Mouse (Mus musculus): ENCODE measurements around the gene Clk3. TPM values are rescaled to one million over a fixed set of nuclear protein-coding genes. Genes with fewer than 3 reads are reported as not detected.

The Clk3 gene
- polyA plus RNA-seq, 1 experiment: 46.4 TPM

- TF ChIP-seq POLR2A (IDR thresholded peaks at IDR 0.05; ENCODE audit: low read depth, low read length) (no peak), CTCF (IDR thresholded peaks at IDR 0.05; ENCODE audit: borderline replicate concordance, insufficient read depth, low read length) (no peak)
- Histone ChIP-seq H3K27ac (ENCODE audit: insufficient read depth, low read length) (peak overlapping the region; percentile 79; the same call in 1 of the 2 replicates), H3K4me3 (ENCODE audit: insufficient read depth, low read length) (no peak overlapping the region), H3K4me1 (ENCODE audit: control insufficient read depth, insufficient read depth, low read length) (peaks cover 8% of the 10 kb centered on the region)
Measured at GRCm38 (mm10) chr9:57805087-57805737, 39.6 kb upstream of the Clk3 start.

GRCm38 (mm10) chr9:57803839-57804238 lies 38.2 kb upstream of the Clk3 start:
- no peak overlapping the region for H3K27ac ChIP-seq (ENCODE audit: insufficient read depth, low read length)
- no peak overlapping the region for H3K4me3 ChIP-seq (ENCODE audit: insufficient read depth, low read length)
- H3K4me1 ChIP-seq (ENCODE audit: control insufficient read depth, insufficient read depth, low read length): peaks cover 8% of the 10 kb centered on the region
- TF ChIP-seq POLR2A (IDR thresholded peaks at IDR 0.05; ENCODE audit: low read depth, low read length): no peak
- no peak for TF ChIP-seq CTCF (IDR thresholded peaks at IDR 0.05; ENCODE audit: borderline replicate concordance, insufficient read depth, low read length)

GRCm38 (mm10) chr9:57803047-57803446 lies 37.4 kb upstream of the Clk3 start:
- no peak overlapping the region for H3K27ac ChIP-seq (ENCODE audit: insufficient read depth, low read length)
- H3K4me3 ChIP-seq (ENCODE audit: insufficient read depth, low read length): no peak overlapping the region
- TF ChIP-seq POLR2A (IDR thresholded peaks at IDR 0.05; ENCODE audit: low read depth, low read length): no peak
- TF ChIP-seq CTCF (IDR thresholded peaks at IDR 0.05; ENCODE audit: borderline replicate concordance, insufficient read depth, low read length): no peak
- peaks cover 8% of the 10 kb centered on the region for H3K4me1 ChIP-seq (ENCODE audit: control insufficient read depth, insufficient read depth, low read length)

- Histone ChIP-seq H3K4me3 (ENCODE audit: insufficient read depth, low read length) (no peak overlapping the region), H3K4me1 (ENCODE audit: control insufficient read depth, insufficient read depth, low read length) (peaks cover 3% of the 10 kb centered on the region), H3K27ac (ENCODE audit: insufficient read depth, low read length) (no peak overlapping the region)
- no peak for TF ChIP-seq POLR2A (IDR thresholded peaks at IDR 0.05; ENCODE audit: low read depth, low read length)
- no peak for TF ChIP-seq CTCF (IDR thresholded peaks at IDR 0.05; ENCODE audit: borderline replicate concordance, insufficient read depth, low read length)
Measured at GRCm38 (mm10) chr9:57800325-57800975, 34.8 kb upstream of the Clk3 start.

- Histone ChIP-seq H3K27ac (ENCODE audit: insufficient read depth, low read length) (no peak overlapping the region), H3K4me1 (ENCODE audit: control insufficient read depth, insufficient read depth, low read length) (no peaks in the 10 kb centered on the region), H3K4me3 (ENCODE audit: insufficient read depth, low read length) (no peak overlapping the region)
- TF ChIP-seq POLR2A (IDR thresholded peaks at IDR 0.05; ENCODE audit: low read depth, low read length) (no peak), CTCF (IDR thresholded peaks at IDR 0.05; ENCODE audit: borderline replicate concordance, insufficient read depth, low read length) (no peak)
Measured at GRCm38 (mm10) chr9:57798725-57799253, 33.1 kb upstream of the Clk3 start.

GRCm38 (mm10) chr9:57797456-57797855 lies 31.8 kb upstream of the Clk3 start:
- TF ChIP-seq CTCF (IDR thresholded peaks at IDR 0.05; ENCODE audit: borderline replicate concordance, insufficient read depth, low read length): no peak
- no peak for TF ChIP-seq POLR2A (IDR thresholded peaks at IDR 0.05; ENCODE audit: low read depth, low read length)
- Histone ChIP-seq H3K4me3 (ENCODE audit: insufficient read depth, low read length) (no peak overlapping the region), H3K4me1 (ENCODE audit: control insufficient read depth, insufficient read depth, low read length) (no peaks in the 10 kb centered on the region), H3K27ac (ENCODE audit: insufficient read depth, low read length) (no peak overlapping the region)

- H3K27ac ChIP-seq (ENCODE audit: insufficient read depth, low read length): no peak overlapping the region
- no peak for TF ChIP-seq CTCF (IDR thresholded peaks at IDR 0.05; ENCODE audit: borderline replicate concordance, insufficient read depth, low read length)
- no peaks in the 10 kb centered on the region for H3K4me1 ChIP-seq (ENCODE audit: control insufficient read depth, insufficient read depth, low read length)
- H3K4me3 ChIP-seq (ENCODE audit: insufficient read depth, low read length): no peak overlapping the region
Measured at GRCm38 (mm10) chr9:57789733-57790132, 24.1 kb upstream of the Clk3 start.

GRCm38 (mm10) chr9:57782656-57783055 lies 17.0 kb upstream of the Clk3 start:
- TF ChIP-seq POLR2A (IDR thresholded peaks at IDR 0.05; ENCODE audit: low read depth, low read length) (no peak), CTCF (IDR thresholded peaks at IDR 0.05; ENCODE audit: borderline replicate concordance, insufficient read depth, low read length) (no peak)

GRCm38 (mm10) chr9:57775736-57776135 lies 10.1 kb upstream of the Clk3 start:
- TF ChIP-seq CTCF (IDR thresholded peaks at IDR 0.05; ENCODE audit: borderline replicate concordance, insufficient read depth, low read length) (no peak), POLR2A (IDR thresholded peaks at IDR 0.05; ENCODE audit: low read depth, low read length) (no peak)
- Histone ChIP-seq H3K4me1 (ENCODE audit: control insufficient read depth, insufficient read depth, low read length) (no peaks in the 10 kb centered on the region), H3K4me3 (ENCODE audit: insufficient read depth, low read length) (no peak overlapping the region), H3K27ac (ENCODE audit: insufficient read depth, low read length) (no peak overlapping the region)

More at GRCm38 (mm10) chr9:57782656-57783055, 17.0 kb upstream of the Clk3 start:
- Histone ChIP-seq H3K27ac (ENCODE audit: insufficient read depth, low read length) (no peak overlapping the region), H3K4me1 (ENCODE audit: control insufficient read depth, insufficient read depth, low read length) (no peaks in the 10 kb centered on the region), H3K4me3 (ENCODE audit: insufficient read depth, low read length) (no peak overlapping the region)

GRCm38 (mm10) chr9:57775026-57775425 lies 9.4 kb upstream of the Clk3 start:
- Histone ChIP-seq H3K27ac (ENCODE audit: insufficient read depth, low read length) (no peak overlapping the region), H3K4me3 (ENCODE audit: insufficient read depth, low read length) (no peak overlapping the region), H3K4me1 (ENCODE audit: control insufficient read depth, insufficient read depth, low read length) (no peaks in the 10 kb centered on the region)
- no peak for TF ChIP-seq CTCF (IDR thresholded peaks at IDR 0.05; ENCODE audit: borderline replicate concordance, insufficient read depth, low read length)
- no peak for TF ChIP-seq POLR2A (IDR thresholded peaks at IDR 0.05; ENCODE audit: low read depth, low read length)

All from embryonic fibroblast, embryonic 13.5 days (primary cell).